Mouse (Mus musculus) MEL (cell line): ENCODE results near the gene Zfp382. TPM values are rescaled to one million over a fixed set of nuclear protein-coding genes. Genes with fewer than 3 reads are reported as not detected.

ENCODE experiments used
- DNase-seq: peaks from one replicate; pipeline ENCODE4 v3.0.0; 2011; ENCODE audit warnings: low read depth, low spot score
- H3K27ac ChIP-seq: 2 replicates; pipeline ENCODE4 v1.5.1; 2012; ENCODE audit warnings: low read depth, mild to moderate bottlenecking, control low read depth, low read length, moderate library complexity; ENCODE audit not compliant: control insufficient read depth
- H3K27me3 ChIP-seq, 2 experiments: fragments of 150-350 bp in 1 of 2; sonication (generic) in 1 of 2; 2 replicates each; pipeline ENCODE4 v1.6.1; 2012; ENCODE audit warnings: low read length in 2 of 2, mild to moderate bottlenecking in 2 of 2, improper control_type of control experiment in 1 of 2, moderate library complexity in 1 of 2; ENCODE audit not compliant: insufficient read depth in 2 of 2, control insufficient read depth in 1 of 2
- H3K36me3 ChIP-seq, 2 experiments: 2 replicates each; pipeline ENCODE4 v1.6.1; 2012 to 2014; ENCODE audit warnings: low read length in 2 of 2, improper control_type of control experiment in 1 of 2, inconsistent platforms in 1 of 2, mild to moderate bottlenecking in 1 of 2; ENCODE audit not compliant: insufficient read depth in 2 of 2, control insufficient read depth in 1 of 2
- H3K4me1 ChIP-seq, 2 experiments: fragments of 150-350 bp in 1 of 2; sonication (generic) in 1 of 2; 2 replicates each; pipeline ENCODE4 v1.6.1; 2012; ENCODE audit warnings: low read length in 2 of 2, improper control_type of control experiment in 1 of 2, mild to moderate bottlenecking in 1 of 2; ENCODE audit not compliant: insufficient read depth in 2 of 2, control insufficient read depth in 1 of 2
- H3K4me3 ChIP-seq, 2 experiments: fragments of 150-350 bp in 1 of 2; sonication (generic) in 1 of 2; 2 replicates each; pipeline ENCODE4 v1.5.1; 2012; ENCODE audit warnings: low read depth in 2 of 2, low read length in 2 of 2, mild to moderate bottlenecking in 2 of 2, moderate library complexity in 2 of 2, control low read depth in 1 of 2, improper control_type of control experiment in 1 of 2; ENCODE audit not compliant: control insufficient read depth in 1 of 2, insufficient read depth in 1 of 2
- H3K79me2 ChIP-seq: 2 replicates; pipeline ENCODE4 v1.6.1; 2012; ENCODE audit warnings: mild to moderate bottlenecking, low read length, moderate library complexity; ENCODE audit not compliant: control insufficient read depth, poor library complexity, insufficient read depth
- H3K9ac ChIP-seq: 2 replicates; pipeline ENCODE4 v1.6.1; 2012; ENCODE audit warnings: low read depth, mild to moderate bottlenecking, control low read depth, low read length, moderate library complexity; ENCODE audit not compliant: control insufficient read depth, poor library complexity, severe bottlenecking
- H3K9me3 ChIP-seq: fragments of 150-350 bp; sonication (generic); replicated peaks from 2 replicates; pipeline ENCODE4 v1.6.1; 2012; ENCODE audit warnings: mild to moderate bottlenecking, low read length, improper control_type of control experiment, moderate library complexity; ENCODE audit not compliant: insufficient read depth
- CHD2 ChIP-seq: IDR thresholded peaks from 2 replicates; pipeline ENCODE4 v1.6.1; 2011; ENCODE audit warnings: low read length, improper control_type of control experiment
- CTCF ChIP-seq, 3 experiments: IDR thresholded peaks in 2 of 3; conservative IDR thresholded peaks in 1 of 3; 2 replicates each; pipeline ENCODE4 v1.5.1; 2011 to 2012; ENCODE audit warnings: low read length in 3 of 3, low read depth in 2 of 3, mild to moderate bottlenecking in 2 of 3, improper control_type of control experiment in 1 of 3, inconsistent platforms in 1 of 3, mixed read lengths in 1 of 3, moderate library complexity in 1 of 3; ENCODE audit not compliant: control insufficient read depth in 1 of 3, insufficient read depth in 1 of 3, poor library complexity in 1 of 3, severe bottlenecking in 1 of 3
- ETS1 ChIP-seq: IDR thresholded peaks from 2 replicates; pipeline ENCODE4 v1.6.1; 2012; ENCODE audit warnings: low read depth, mild to moderate bottlenecking, inconsistent platforms, low read length, improper control_type of control experiment, moderate library complexity
- GATA1 ChIP-seq: IDR thresholded peaks from 2 replicates; pipeline ENCODE4 v1.6.1; 2011; ENCODE audit warnings: low read depth, low read length, improper control_type of control experiment
- JUND ChIP-seq: IDR thresholded peaks from 2 replicates; pipeline ENCODE4 v1.6.1; 2011; ENCODE audit warnings: low read depth, mild to moderate bottlenecking, improper control_type of control experiment, low read length
- MAZ ChIP-seq: IDR thresholded peaks from 2 replicates; pipeline ENCODE4 v1.6.1; 2012; ENCODE audit warnings: low read depth, mild to moderate bottlenecking, inconsistent platforms, low read length, improper control_type of control experiment
- MEF2A ChIP-seq: IDR thresholded peaks from 2 replicates; pipeline ENCODE4 v1.6.1; 2014; ENCODE audit warnings: low read depth, mild to moderate bottlenecking, inconsistent platforms, low read length, improper control_type of control experiment; ENCODE audit not compliant: poor library complexity, insufficient replicate concordance, severe bottlenecking; ENCODE audit errors: extremely low read depth
- MXI1 ChIP-seq: IDR thresholded peaks from 2 replicates; pipeline ENCODE4 v1.6.1; 2011; ENCODE audit warnings: mild to moderate bottlenecking, low read depth, low read length, improper control_type of control experiment
- MYB ChIP-seq: IDR thresholded peaks from 2 replicates; pipeline ENCODE4 v1.6.1; 2011; ENCODE audit warnings: mild to moderate bottlenecking, low read depth, low read length, improper control_type of control experiment
- MYC ChIP-seq: IDR thresholded peaks from 2 replicates; pipeline ENCODE4 v1.6.1; 2011; ENCODE audit warnings: low read depth, mild to moderate bottlenecking, low read length, improper control_type of control experiment, moderate library complexity
- NELFE ChIP-seq: IDR thresholded peaks from 2 replicates; pipeline ENCODE4 v1.6.1; 2011; ENCODE audit warnings: low read depth, low read length, improper control_type of control experiment
- POLR2AphosphoS2 ChIP-seq: IDR thresholded peaks from 2 replicates; pipeline ENCODE4 v1.6.1; 2011; ENCODE audit warnings: low read length, improper control_type of control experiment
- RCOR1 ChIP-seq: IDR thresholded peaks from 2 replicates; pipeline ENCODE4 v1.6.1; 2012; ENCODE audit warnings: low read depth, mild to moderate bottlenecking, inconsistent platforms, low read length, improper control_type of control experiment
- SIN3A ChIP-seq: IDR thresholded peaks from 2 replicates; pipeline ENCODE4 v1.6.1; 2012; ENCODE audit warnings: low read length, improper control_type of control experiment, inconsistent platforms
- TAL1 ChIP-seq: IDR thresholded peaks from 2 replicates; pipeline ENCODE4 v1.6.1; 2012; ENCODE audit warnings: mild to moderate bottlenecking, inconsistent platforms, low read length, moderate library complexity, mixed read lengths
- TBP ChIP-seq: IDR thresholded peaks from 2 replicates; pipeline ENCODE4 v1.8.0; 2011; ENCODE audit warnings: low read depth, low read length, improper control_type of control experiment
- TCF12 ChIP-seq: IDR thresholded peaks from 2 replicates; pipeline ENCODE4 v1.6.1; 2014; ENCODE audit warnings: low read depth, mild to moderate bottlenecking, inconsistent platforms, low read length, improper control_type of control experiment, moderate library complexity
- UBTF ChIP-seq: IDR thresholded peaks from 2 replicates; pipeline ENCODE4 v1.6.1; 2012; ENCODE audit warnings: low read depth, mild to moderate bottlenecking, inconsistent platforms, low read length, improper control_type of control experiment, moderate library complexity, borderline replicate concordance; ENCODE audit not compliant: insufficient read depth
- ZC3H11A ChIP-seq: IDR thresholded peaks from 2 replicates; pipeline ENCODE4 v1.6.1; 2012; ENCODE audit warnings: low read depth, mild to moderate bottlenecking, inconsistent platforms, low read length, improper control_type of control experiment
- ZMIZ1 ChIP-seq: IDR thresholded peaks from 2 replicates; pipeline ENCODE4 v1.6.1; 2012; ENCODE audit warnings: low read depth, mild to moderate bottlenecking, inconsistent platforms, low read length, improper control_type of control experiment, moderate library complexity
- polyA plus RNA-seq, 2 experiments: library from polyadenylated mRNA; stranded (reverse) in 1 of 2; unstranded in 1 of 2; fragments of >175 nt in 1 of 2; fragments of >200 nt in 1 of 2; gene quantifications; 2 replicates each; pipeline versions ENCODE4 v1.2.1 to v1.2.4; 2012; ENCODE audit warnings: low replicate concordance in 2 of 2, low read depth in 1 of 2; ENCODE audit not compliant: insufficient read length in 2 of 2, insufficient read depth in 1 of 2, missing spikeins in 1 of 2
- total RNA-seq: library from RNA; depleted of rRNA; stranded (reverse); fragments of 300-350 nt; gene quantifications from 2 replicates; pipeline ENCODE4 v1.2.3, GENCODE M21; 2012

The Zfp382 gene
- total and polyA plus RNA-seq, 3 experiments = 3.9 to 7.1 TPM; not detected in 1

GRCm38 (mm10) chr7:30099297-30099696 lies 22.4 kb upstream of the Zfp382 start:
- Histone ChIP-seq H3K27ac (no peak overlapping the region), H3K27me3 (no peaks in the 10 kb centered on the region), H3K9ac (no peak overlapping the region), H3K9me3 (no peaks in the 10 kb centered on the region), H3K4me3 (no peak overlapping the region), H3K79me2 (peaks cover 4% of the 10 kb centered on the region; the same call in 1 of the 2 replicates), H3K36me3 (peaks cover 1 to 2% of the 10 kb centered on the region in 2 experiments; a peak in 2 of 4 replicates), H3K4me1 (peaks cover 2 to 7% of the 10 kb centered on the region in 2 experiments; a peak in 2 of 4 replicates)
- DNase-seq = no peak
- TF ChIP-seq UBTF (no peak), RCOR1 (no peak), CTCF (IDR thresholded peaks at IDR 0.05 in 2 of 3, conservative IDR thresholded peaks at IDR 0.05 in 1 of 3; ENCODE audit: control insufficient read depth in 1 of 3, insufficient read depth in 1 of 3, low read depth in 2 of 3, low read length in 3 of 3, poor library complexity in 1 of 3, severe bottlenecking in 1 of 3) (no peak), GATA1 (no peak), JUND (no peak), ZMIZ1 (no peak), TCF12 (no peak), ETS1 (no peak), MEF2A (no peak), NELFE (no peak), SIN3A (no peak), POLR2AphosphoS2 (no peak), ZC3H11A (no peak), MXI1 (no peak), TAL1 (no peak), MYB (no peak), MAZ (no peak), MYC (no peak)

- DNase-seq = no peak
- Histone ChIP-seq H3K36me3 (no peaks in the 10 kb centered on the region), H3K27ac (no peak overlapping the region), H3K79me2 (no peaks in the 10 kb centered on the region), H3K27me3 (no peaks in the 10 kb centered on the region), H3K9ac (no peak overlapping the region), H3K4me3 (no peak overlapping the region), H3K4me1 (no peaks in the 10 kb centered on the region), H3K9me3 (no peaks in the 10 kb centered on the region)
- TF ChIP-seq RCOR1 (no peak), CHD2 (no peak), TBP (no peak), TCF12 (no peak), GATA1 (no peak)
Measured at GRCm38 (mm10) chr7:30116076-30116475, 5.7 kb upstream of the Zfp382 start.
